Mouse (Mus musculus) erythroblast, embryonic 14.5 days (primary cell): ENCODE results near the gene Gzmm. TPM values are rescaled to one million over a fixed set of nuclear protein-coding genes. Genes with fewer than 3 reads are reported as not detected.

Source experiments
- H3K27me3 ChIP-seq: 2 replicates; pipeline ENCODE4 v1.6.1; 2012; ENCODE audit warnings: inconsistent platforms; ENCODE audit not compliant: control insufficient read depth
- H3K36me3 ChIP-seq: 2 replicates; pipeline ENCODE4 v1.6.1; 2012; ENCODE audit warnings: mild to moderate bottlenecking, inconsistent platforms; ENCODE audit not compliant: control insufficient read depth
- H3K4me1 ChIP-seq: 2 replicates; pipeline ENCODE4 v1.6.1; 2012; ENCODE audit warnings: inconsistent platforms; ENCODE audit not compliant: control insufficient read depth
- H3K4me3 ChIP-seq: replicated peaks from 2 replicates; pipeline ENCODE3; 2012; ENCODE audit warnings: moderate library complexity, mild to moderate bottlenecking, inconsistent platforms
- H3K9me3 ChIP-seq: 2 replicates; pipeline ENCODE4 v1.6.1; 2012; ENCODE audit warnings: low read length, inconsistent platforms, mixed read lengths; ENCODE audit not compliant: control insufficient read depth
- GATA1 ChIP-seq: IDR thresholded peaks from 2 replicates; pipeline ENCODE4 v1.6.1; 2012; ENCODE audit warnings: low read length, inconsistent platforms, mixed read lengths
- TAL1 ChIP-seq: IDR thresholded peaks from 3 replicates; pipeline ENCODE4 v1.6.1; 2012; ENCODE audit warnings: low read length, inconsistent platforms, mixed read lengths
- polyA plus RNA-seq: library from polyadenylated mRNA; stranded (reverse); fragments of >175 nt; gene quantifications from 2 replicates; pipeline ENCODE4 v1.2.3, GENCODE M21; 2012

Gene Gzmm
- polyA plus RNA-seq, 1 experiment, result 0.08 TPM

- Histone ChIP-seq H3K4me1 (peaks cover 32% of the 10 kb centered on the region), H3K9me3 (no peaks in the 10 kb centered on the region), H3K27me3 (no peaks in the 10 kb centered on the region), H3K4me3 (no peak overlapping the region), H3K36me3 (peaks cover 22% of the 10 kb centered on the region)
- TF ChIP-seq GATA1 (no peak), TAL1 (no peak)
Measured at GRCm38 (mm10) chr10:79673054-79673453, 15.8 kb upstream of the Gzmm start.

DNA sequence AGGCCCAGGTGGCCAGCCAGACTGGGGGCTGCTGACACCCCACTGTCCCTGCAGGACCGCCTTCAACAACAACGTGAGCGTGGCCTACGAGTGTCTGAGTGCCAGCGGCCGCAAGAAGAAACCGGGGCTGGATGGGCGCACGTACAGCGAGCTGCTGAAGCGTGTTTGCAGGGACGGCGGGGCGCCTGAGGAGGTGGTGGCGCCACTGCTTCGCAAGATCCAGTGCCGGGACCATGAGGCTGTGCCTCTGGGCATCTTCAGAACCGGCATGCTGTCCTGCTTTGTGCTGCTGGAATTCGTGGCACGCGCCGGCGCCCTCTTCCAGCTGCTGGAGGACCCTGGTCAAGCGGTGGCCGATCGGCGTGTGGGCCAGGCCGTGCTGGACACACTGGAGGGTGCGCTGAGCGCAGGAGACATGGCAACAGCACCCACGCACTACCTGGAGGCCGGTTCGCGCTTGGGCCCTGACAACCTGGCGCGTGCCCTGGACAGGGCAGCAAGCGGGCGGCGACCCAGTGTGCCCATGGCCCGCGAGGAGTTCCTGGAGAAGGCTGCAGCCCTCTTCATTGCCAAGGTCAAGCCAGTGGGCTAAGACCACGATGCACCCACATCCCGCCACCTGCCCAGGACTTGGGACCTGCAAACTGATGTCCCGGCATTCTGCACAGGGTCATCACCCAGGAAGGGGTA is 13.3 kb upstream of the Gzmm start:
- no peak for TF ChIP-seq TAL1
- no peak for TF ChIP-seq GATA1
- no peak overlapping the region for H3K4me3 ChIP-seq
- peaks cover 23% of the 10 kb centered on the region for H3K4me1 ChIP-seq
- H3K36me3 ChIP-seq, result peaks cover 22% of the 10 kb centered on the region
- H3K27me3 ChIP-seq, result peaks cover 5% of the 10 kb centered on the region
- H3K9me3 ChIP-seq, result no peaks in the 10 kb centered on the region

DNA sequence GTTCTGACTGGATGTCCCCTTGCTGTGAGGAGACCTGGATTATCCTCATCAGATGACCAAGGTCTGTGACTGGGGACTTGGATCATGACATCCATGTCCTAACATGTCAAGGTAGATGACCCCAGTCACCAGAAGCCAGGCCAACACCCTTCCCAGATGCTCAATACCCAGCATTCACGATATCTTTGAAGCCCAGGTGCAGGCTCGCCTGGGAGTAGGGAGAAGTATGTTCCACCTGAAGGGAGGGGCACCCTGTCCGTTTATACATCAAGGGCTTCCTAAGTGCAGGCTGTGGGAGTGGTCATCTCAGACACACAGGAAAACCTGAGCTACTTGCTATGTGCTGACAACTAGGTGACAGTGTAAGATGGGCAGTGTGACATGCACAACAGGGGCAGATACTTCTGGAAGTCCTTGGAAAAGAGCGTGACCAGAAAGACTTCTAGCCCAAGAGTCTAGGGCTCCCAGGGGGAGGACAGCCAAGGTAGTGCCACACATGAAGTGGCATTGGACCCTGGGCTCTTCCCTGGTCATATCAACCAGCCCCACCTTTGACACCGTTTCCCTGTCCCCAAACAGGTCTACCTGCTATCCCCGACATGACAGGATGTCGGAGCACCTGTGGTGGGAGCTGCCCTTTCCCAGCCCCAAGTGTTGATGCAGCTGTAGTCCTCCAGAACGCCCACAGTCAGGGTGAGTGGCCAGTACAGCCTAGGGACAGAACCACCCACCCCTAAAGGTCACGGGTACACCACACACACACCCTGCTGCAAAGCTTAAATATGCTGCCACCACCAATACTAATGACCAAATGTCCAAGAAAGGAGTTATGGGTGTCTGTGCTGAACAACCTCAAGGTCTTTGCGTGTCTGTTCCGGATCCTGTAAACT is 8.0 kb upstream of the Gzmm start:
- peaks cover 29% of the 10 kb centered on the region for H3K36me3 ChIP-seq
- H3K4me1 ChIP-seq, result peaks cover 54% of the 10 kb centered on the region

DNA sequence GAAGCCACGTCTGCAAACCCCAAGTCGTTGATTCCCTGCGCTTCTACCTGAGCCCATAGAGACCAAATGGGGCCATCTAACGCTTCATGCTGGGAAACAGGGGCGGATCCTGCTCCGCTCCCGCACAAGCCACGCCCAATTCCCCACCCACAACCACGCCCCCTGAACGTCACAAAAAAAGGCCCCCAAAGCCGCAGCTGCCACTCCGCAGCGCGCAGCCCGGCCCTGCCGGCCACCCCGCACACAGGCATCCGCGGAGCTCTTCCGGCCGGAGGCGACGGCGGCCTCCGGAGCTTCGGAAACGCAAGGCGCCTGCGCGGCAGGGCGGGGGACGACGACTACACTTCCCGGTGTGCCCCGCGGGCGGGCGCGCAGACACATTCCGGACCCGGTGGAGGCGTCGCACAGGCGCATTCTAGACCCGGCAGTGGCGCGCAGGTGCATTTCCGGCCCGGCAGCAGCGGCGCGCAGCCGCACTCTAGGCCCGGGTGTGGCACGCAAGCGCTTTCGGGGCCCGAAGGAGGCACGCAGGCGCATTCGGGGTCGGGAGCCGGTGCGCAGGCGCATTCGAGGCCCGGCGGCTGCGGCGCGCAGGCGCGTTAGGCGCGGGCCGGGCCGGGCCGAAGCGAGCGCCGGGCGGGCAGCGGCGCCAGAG is 7.1 kb upstream of the Gzmm start, which contains the start of gene Cdc34:
TSS of gene Cdc34 (plus strand) at position 605 of the 655 bp plus-strand sequence.
- no peaks in the 10 kb centered on the region for H3K9me3 ChIP-seq
- peaks cover 57% of the 10 kb centered on the region for H3K4me1 ChIP-seq
- peaks cover 37% of the 10 kb centered on the region for H3K36me3 ChIP-seq
- peaks cover 5% of the 10 kb centered on the region for H3K27me3 ChIP-seq
- peak within 1 kb of the TSS; percentile 88 for H3K4me3 ChIP-seq
- no peak for TF ChIP-seq GATA1
- TF ChIP-seq TAL1, result no peak

More for the DNA sequence above, 8.0 kb upstream of the Gzmm start:
- no peaks in the 10 kb centered on the region for H3K9me3 ChIP-seq
- TF ChIP-seq TAL1 (no peak), GATA1 (no peak)
- peaks cover 5% of the 10 kb centered on the region for H3K27me3 ChIP-seq
- H3K4me3 ChIP-seq, result peak overlapping the region; percentile 88

DNA sequence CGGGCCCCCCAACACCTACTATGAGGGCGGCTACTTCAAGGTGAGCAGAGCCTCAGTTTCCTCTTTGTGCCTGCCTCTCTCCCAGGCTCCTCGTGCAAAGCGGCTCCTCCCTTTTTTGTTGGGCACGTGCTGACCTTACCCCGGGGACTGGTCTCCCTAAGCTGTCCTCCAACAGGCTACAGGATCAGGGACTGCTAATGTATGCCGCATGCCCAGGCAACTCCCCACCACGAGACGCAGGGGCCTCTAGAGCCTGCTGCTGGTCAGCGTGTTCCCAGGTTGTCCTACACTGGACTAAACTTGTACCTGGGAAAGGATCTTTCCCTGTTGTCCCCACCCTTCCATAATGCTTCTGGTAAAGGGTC is 6.3 kb upstream of the Gzmm start:
- H3K36me3 ChIP-seq, result peaks cover 45% of the 10 kb centered on the region
- TF ChIP-seq TAL1 (no peak), GATA1 (no peak)
- H3K9me3 ChIP-seq, result no peaks in the 10 kb centered on the region
- H3K4me3 ChIP-seq, result peak overlapping the region; percentile 88
- peaks cover 5% of the 10 kb centered on the region for H3K27me3 ChIP-seq
- H3K4me1 ChIP-seq, result peaks cover 57% of the 10 kb centered on the region

- H3K4me3 ChIP-seq, result peak overlapping the region; percentile 88
- no peaks in the 10 kb centered on the region for H3K9me3 ChIP-seq
- no peak for TF ChIP-seq TAL1
- TF ChIP-seq GATA1, result no peak
- H3K27me3 ChIP-seq, result peaks cover 5% of the 10 kb centered on the region
- peaks cover 50% of the 10 kb centered on the region for H3K36me3 ChIP-seq
- peaks cover 57% of the 10 kb centered on the region for H3K4me1 ChIP-seq
Measured at GRCm38 (mm10) chr10:79682916-79683582, 5.8 kb upstream of the Gzmm start.

DNA sequence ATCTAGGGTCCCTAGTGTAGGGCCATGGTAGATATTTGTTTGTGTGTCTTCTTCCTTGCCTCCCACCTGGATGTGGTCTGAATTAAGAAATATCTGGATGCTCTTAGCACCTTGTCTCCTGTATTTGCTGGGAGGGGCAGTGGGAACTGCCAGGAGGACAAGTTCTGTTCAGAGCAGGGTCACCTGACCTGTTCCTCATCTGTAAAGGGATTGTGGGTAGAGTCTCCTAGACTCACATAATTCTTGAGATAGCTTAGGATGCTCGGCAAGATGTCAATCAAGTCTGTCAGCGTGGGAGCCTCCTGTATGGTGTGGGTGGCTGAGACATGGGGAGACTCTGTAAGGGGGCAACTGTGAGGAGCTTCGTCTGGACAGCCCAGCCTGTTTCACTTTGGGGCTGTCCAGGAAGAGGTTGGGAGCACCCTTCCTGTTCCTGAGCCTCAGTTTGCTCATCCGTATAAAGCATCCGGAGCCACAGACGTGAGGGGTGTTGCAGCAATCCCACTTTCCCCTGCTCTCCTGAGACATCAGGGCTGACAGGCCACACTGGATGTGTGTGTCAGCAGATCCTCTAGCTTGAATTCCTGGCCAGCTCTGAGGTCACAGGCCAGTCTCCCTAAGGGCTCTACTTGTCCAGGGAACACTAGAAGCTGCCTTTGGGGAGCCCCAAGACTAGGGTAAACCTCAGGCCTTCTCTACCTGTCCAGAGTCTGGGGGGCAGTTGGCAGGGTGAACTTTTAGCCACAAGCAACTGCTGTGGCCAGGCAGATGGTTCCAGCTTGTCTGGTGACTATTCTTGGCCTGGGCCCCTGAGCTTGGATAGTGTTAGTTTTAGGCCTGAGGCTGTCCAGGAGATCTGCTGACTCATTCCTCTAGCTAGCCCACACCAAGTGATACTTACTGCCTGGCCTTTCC is 4.8 kb upstream of the Gzmm start:
- no peaks in the 10 kb centered on the region for H3K9me3 ChIP-seq
- H3K27me3 ChIP-seq, result no peaks in the 10 kb centered on the region; the same call in 1 of the 2 replicates
- H3K4me3 ChIP-seq, result peak overlapping the region; percentile 88
- peaks cover 57% of the 10 kb centered on the region for H3K4me1 ChIP-seq
- TF ChIP-seq GATA1 (no peak), TAL1 (no peak)
- H3K36me3 ChIP-seq, result peaks cover 59% of the 10 kb centered on the region
